Mouse (Mus musculus) adrenal gland, adult (tissue): Measurements from ENCODE around the gene 5530401A14Rik.

Experiments
- DNase-seq, 2 experiments: peaks; one replicate each; pipeline ENCODE4 v3.0.0; 2022 to 2023; ENCODE audit warnings: low spot score in 1 of 2; ENCODE audit not compliant: inconsistent age in 2 of 2

The 5530401A14Rik gene

DNA sequence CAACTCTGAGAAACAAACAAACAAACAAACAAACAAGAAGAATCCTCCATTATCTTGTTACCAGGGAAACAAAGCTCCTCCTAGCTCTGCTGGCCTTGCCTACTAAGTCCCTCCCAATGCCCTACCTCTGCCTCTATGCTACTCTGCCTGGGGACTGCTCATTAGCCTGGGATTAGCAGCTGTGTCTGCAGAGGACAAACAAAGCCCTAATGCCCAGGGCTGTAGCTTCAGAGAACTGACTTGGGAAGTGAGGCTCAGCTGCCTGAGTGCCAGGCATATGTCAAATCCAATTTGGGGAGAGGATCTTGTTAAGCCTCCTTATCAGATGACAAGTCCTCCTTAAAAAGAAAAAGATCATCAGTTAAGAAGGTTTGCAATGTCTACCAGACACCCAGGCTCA is 65.9 kb downstream of the 5530401A14Rik start:
- peak in 1 of 2 experiments; percentile 69 for DNase-seq

DNA sequence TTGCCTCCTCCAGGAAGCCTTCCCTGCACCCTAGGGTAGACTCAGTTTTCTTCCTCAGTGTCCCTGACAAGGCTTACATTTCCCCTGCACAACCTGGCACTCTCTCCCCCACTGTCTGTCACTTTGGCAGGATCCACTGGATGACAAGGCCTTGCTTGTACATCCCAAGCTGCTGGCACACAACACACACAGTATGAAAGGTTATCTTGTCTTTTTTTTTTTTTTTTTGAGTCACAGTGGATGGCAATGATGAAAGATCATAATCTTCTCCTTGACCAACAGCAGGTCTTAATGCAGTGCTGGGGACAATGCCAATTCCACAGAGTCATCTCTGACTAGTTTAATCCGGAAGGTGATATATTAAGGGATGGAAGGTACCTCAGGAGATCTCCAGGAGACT is 77.0 kb downstream of the 5530401A14Rik start:
- DNase-seq: peak; percentile 45 to 78

DNA sequence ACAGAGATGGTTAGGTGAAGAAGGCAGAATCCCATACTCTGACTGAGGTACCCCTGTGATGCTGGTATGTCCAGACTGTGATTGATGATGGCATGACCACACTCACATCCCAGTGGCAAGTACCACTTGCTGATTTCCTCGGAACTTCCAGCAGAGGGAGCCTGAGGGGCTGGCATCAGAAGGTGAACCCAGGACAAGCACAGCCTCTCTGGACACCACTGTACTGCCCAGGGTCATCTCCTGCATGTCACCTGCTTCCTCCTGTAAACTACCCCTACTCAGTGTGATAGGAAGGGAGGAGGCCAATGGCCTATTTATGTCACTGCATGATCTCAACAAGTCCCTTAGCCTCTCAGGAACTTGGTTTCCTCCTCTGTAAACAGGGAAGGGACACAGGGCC is 80.5 kb downstream of the 5530401A14Rik start:
- peak; percentile 61 to 86 for DNase-seq

- DNase-seq: peak; percentile 82 to 91
Observed at GRCm38 (mm10) chr11:81942167-81942566, 81.7 kb downstream of the 5530401A14Rik start.
